Mouse (Mus musculus) fibroblast of lung, adult 2 months (primary cell): Measurements from ENCODE around the gene Hoxa2.

ENCODE experiments used
- DNase-seq: peaks from one replicate; pipeline ENCODE4 v3.0.0-alpha.2; 2011; ENCODE audit warnings: low read depth

Hoxa2 gene

DNA sequence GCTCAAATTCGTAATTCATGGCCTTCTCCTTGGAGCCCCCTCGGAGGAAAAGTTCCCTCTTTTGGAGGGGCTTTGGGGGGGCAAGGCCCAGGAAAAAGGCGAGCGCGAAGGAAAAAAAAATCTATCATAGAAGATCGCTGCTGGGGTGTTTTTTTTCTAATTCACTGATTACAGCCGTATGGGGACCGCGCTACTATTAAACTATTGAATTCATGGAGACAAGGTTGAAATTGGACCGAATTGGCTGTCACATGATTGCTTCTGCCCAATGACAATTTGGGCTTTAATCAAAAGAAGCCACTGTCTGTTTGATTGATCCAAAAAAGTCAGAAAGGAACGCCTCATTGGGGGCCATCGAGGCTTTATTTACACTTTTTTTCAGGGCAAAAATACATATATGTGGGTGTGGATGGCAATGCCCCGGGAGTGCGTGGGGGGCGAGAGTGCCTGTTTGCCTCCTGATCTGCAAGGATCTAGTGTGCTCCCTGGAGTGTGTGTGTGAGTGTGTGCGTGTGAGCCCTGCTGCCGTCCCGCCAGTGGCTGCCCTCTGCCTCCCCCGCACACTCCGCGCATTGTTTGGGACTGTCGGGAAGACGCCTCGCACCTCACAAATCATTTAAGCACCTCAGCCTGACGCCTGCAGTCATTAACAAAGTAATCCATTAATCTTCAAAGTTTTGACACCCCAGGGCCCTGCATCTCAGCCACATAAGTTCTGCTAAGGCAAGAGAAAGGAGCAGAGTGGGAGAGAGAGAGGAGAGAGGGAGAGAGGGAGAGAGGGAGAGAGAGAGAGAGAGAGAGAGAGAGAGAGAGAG lies at the start of gene Hoxa2:
Gene Hoxa2 (minus strand): TSS at position 206 of the 815 bp plus-strand sequence.
- DNase-seq = peak; percentile 80

GRCm38 (mm10) chr6:52214271-52214670 lies 49.6 kb upstream of the Hoxa2 start:
- no peak for DNase-seq

- no peak for DNase-seq
Observed at GRCm38 (mm10) chr6:52213119-52213986, 48.7 kb upstream of the Hoxa2 start, which contains the start of the genes Hoxa3 and Gm28308. Hoxa3 (minus strand) TSS chr6:52213336. Gm28308 (minus strand) TSS chr6:52213339.

GRCm38 (mm10) chr6:52212556-52213118 lies 48.0 kb upstream of the Hoxa2 start:
- no peak for DNase-seq

- no peak for DNase-seq
Observed at GRCm38 (mm10) chr6:52211961-52212360, 47.3 kb upstream of the Hoxa2 start.

- DNase-seq = peak; percentile 40
Observed at GRCm38 (mm10) chr6:52211170-52211935, 46.7 kb upstream of the Hoxa2 start.

- no peak for DNase-seq
Observed at GRCm38 (mm10) chr6:52209685-52210046, 45.0 kb upstream of the Hoxa2 start.

GRCm38 (mm10) chr6:52208868-52209684 lies 44.4 kb upstream of the Hoxa2 start:
- no peak for DNase-seq

DNA sequence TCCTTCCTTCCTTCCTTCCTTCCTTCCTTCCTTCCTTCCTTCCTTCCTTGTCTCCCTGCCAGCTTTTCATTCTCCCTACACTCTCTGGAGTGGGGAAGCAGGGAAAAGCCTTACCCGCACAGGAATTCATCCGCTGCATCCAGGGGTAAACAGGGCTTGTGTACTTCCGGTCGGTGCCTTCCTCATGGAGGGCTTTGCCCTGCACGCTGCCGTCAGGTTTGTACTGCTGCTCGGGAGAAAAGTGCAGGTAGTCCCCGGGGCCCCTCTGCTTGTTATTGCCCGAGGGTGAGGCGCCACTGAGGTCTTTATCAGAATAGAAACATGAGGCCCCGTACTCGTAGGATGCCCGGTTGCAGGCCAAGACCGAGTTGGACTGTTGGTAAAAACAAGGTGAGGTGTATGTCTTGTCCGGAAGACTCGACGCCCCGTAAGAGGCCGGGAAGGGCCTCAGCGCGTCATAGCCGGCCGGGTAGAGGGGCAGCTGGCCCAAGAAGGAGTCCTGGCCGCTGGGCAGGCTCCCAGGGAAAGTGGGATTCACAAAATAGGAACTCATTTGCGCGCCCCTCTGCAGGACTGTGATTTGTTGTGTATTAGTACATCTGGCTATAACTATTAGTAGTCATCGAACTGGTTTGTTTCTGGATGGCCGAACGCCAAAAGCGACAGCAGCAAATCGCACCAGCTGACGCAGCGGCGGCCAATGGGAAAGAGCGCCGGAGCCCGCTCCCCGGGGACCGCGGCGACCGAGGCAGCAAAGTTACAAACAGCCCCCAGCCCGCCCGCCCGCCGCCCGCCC lies 43.6 kb upstream of the Hoxa2 start, which contains the start of gene Hoxa6:
Gene Hoxa6 (minus strand): TSS at position 651 of the 796 bp plus-strand sequence.
- no peak for DNase-seq

- no peak for DNase-seq
Observed at GRCm38 (mm10) chr6:52207684-52207976, 43.0 kb upstream of the Hoxa2 start.

DNA sequence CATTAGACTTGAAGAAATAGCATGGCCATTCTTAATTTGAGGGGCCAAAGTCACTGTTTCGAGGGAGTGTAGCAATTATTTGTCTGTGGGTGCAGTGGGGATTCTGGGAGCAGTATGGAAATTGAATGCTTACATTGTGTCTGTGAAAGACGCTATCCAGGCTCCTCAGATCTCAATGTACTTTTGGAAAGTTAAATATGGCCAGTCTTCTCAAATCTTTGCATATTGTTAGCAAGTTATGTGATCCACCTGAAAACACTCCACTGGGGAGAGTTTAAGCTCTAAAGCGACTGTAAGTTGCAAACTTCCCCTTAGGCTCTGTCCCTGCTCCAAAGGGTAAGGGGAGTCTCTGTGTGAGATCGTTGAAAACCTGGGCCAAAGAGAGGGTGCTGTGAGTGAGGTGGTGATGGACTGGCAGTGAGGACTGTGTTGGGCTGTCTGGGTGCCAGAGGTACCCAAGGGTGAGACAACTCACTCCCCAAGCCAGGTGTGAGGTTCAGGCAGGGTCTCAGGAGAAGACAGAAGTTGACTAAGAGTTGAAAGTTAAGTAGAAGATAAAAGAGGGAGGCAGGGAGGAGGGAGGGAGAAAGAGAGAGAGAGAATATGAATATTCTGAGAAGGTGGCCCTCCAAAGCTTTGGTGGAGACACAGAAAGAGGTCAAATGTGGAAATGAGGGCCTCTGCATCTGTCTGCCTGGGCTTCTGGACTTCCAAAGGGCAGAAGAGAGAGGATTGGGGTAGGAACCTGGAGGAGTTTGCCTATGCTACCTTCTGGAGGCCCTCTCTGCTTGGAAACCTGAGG lies 42.5 kb upstream of the Hoxa2 start:
- DNase-seq = no peak

- no peak for DNase-seq
Observed at GRCm38 (mm10) chr6:52205638-52206621, 41.3 kb upstream of the Hoxa2 start.

GRCm38 (mm10) chr6:52205221-52205620 lies 40.6 kb upstream of the Hoxa2 start:
- DNase-seq = no peak

- DNase-seq = peak; percentile 66
Observed at GRCm38 (mm10) chr6:52204050-52204752, 39.6 kb upstream of the Hoxa2 start, which contains the start of gene Hoxa5. Hoxa5 (minus strand) TSS chr6:52204587.

GRCm38 (mm10) chr6:52203371-52204049 lies 38.9 kb upstream of the Hoxa2 start:
- no peak for DNase-seq

DNA sequence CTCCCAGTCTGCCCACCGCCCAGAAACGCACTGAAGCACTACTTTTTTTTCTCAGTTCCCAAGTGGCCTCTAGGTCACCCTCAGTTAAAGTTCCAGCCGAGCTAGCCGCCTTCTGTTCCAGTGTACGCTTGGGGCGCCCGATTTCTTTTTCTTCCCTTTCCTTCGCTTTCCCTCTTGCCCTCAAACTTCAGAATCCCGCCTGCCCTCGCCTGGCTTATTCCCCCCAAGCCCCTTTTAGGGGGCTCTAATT lies 38.4 kb upstream of the Hoxa2 start:
- no peak for DNase-seq
